Mouse (Mus musculus) layer of hippocampus, adult 9-10 months (tissue): ENCODE measurements around the gene Srarp.

Experiments used
- DNase-seq: peaks from one replicate; pipeline ENCODE4 v3.0.0; 2022; ENCODE audit warnings: low spot score

The Srarp gene

DNA sequence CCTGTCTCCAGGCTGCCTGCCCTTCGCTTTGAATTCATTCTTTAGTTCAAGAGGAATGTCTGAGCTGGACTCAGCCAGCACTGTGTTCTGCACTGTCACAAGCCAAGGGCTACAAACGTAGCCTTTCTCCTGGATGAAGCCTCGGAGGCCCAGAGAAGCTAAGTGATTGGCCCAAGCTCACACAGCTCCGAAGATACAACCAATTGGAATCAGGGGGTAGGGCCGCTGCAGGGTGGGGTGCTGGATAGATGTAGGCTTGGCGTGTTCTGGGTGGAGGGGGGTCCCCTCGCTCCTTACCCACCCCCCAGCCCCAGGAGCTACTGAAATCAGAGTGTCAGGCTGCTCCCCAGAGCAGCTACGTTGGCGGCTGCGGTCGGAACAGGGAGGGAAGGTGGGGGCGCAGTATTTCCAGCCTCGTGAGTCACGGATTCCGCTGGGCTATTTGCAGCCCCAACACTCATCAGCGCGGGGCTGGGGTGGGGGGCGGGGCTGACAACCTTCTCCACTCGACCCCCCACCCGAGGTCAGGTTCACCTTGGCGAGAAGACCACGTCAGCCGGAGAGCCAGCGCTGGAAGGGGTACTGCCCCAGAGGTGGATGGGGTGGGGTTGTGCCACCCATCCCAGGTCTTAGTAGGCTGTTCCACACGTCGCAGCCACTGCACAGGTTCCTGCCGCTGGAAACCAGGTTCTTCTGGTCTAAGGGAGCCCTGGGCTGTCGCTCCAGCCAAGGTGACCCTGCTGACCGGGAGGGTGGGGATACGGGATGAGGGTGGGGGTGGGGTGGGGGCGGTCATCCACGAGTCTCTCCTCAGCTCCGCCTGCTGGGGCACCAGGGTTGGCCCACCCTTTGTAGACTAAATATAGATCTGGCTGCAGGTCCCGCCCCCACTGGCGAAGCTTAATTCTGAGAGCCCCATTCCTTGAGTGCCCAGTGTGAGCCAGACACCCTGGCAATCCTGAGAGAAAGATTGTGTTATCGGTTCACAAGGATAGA lies 10.1 kb downstream of the Srarp start:
- peak; percentile 42 for DNase-seq

DNA sequence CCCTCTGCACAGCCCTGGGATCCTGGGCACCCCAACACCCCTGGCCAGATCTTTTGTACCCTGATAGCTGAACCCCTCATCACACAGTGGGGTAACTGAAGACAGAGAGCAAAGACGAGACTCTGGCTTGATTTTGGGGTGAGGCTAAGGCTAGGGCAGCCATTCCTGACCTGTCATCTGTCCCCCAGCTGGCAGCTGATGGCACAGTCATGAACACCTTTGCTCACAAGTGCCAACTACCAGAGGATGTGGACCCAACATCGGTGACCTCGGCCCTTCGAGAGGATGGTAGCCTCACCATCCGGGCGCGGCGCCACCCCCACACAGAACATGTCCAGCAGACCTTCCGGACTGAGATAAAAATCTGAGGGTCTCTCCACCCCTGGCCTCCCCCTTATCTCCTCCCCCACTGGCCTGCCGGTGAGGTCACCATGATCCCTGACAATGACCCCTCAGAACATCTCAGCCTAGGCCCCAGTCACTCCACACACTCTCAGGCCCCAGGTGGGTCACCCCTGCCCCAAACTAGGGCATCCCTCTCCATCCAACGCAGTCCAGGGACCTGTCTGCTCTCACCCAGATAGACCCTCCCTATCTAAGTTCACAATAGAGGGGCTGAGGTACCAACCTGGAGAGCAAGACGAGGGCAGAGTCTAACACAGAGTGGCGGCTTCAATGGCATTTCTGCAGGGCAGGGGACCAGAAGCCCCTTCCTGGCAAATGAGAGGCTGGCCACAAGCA lies 12.0 kb downstream of the Srarp start:
- DNase-seq = no peak

- no peak for DNase-seq
Measured at GRCm38 (mm10) chr4:141423288-141423687, 12.6 kb downstream of the Srarp start.

DNA sequence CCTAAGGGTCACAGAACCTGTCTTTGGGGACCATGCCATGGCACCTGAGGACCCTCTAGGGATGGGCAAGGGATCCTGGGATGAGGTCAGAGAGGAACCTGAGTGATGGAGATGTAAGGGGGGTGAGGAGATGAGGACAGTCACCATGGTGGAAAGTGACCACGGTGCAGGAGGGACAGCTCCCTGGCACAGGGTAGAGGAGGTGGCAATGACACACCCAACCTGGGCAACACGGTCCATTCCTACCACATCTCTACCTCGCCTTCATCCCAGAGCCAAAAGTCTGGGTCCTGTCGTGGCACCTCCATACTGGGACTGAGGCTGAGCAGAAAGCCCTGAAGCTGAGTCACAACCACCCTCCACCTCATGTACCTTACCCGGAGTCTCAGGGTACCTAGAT lies 13.1 kb downstream of the Srarp start:
- no peak for DNase-seq

DNA sequence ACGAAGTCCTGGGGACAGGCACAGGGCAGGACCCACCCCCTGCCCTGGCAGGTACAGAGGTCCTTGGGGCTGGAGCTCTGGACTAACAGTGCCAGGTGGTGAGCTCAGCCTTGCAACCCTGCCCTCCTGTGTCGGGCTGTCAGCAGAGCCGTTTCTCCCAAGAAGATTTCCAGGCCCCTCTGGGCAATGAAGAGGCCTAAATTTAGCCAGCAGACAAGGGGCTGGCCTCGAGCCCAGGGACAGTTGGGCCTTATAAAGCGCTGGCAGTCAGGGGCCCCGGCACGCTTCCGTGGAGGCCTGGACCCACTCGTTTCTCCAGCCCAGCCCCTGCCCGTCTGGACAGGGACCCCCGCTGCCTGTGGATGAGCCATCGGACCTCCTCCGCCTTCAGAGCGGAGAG lies 14.5 kb downstream of the Srarp start:
- no peak for DNase-seq

DNA sequence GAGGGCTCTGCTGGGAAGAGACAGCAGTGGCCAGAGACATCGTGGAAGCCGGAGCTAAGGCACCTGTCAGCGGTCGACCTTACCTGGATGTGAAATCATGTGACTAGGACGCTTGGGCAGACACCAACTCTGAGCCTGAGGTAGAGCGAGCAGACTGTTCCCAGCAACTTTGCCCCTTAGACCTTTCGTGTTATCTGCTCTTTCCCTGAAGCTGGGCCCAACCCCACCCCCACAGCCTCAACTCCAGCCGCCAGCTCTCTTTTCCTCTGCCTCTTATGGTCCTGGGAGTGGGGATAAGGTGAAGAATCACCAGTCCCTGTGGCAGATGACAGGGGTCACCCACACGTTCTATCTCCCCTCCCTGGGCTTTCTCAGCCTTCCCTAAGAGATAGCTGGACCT lies 15.0 kb downstream of the Srarp start:
- DNase-seq = no peak

DNA sequence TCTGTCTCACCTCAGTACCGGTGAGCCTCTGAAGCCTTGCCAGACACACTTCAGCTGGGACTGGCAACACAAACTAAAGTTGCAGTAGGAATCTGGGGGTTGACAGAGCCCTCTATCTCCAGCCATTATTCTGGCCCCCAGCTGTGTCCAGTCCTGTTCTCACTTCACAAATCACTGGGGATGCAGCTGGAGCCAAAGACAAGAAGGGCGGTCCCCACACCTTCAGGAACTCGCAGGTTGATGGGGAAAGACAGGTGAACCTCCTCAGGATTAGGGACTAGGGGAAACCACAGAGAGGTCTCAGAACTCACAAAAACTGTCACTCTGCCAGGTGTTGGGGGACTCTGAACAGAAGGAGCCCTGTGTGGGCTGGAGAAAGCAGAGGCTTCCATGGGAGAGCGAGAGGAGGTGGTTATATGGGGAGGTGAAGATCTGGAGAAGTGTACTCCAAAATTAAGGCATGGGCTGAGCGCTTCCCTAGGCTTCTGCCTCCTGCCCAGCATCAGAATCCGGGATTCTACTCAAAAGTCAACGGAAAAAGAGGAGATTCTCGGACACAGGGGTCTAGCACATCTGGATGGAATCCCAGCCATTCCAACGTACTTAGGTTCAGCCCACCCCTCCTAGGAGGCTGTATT lies 15.6 kb downstream of the Srarp start, which contains the start of gene Hspb7:
TSS of gene Hspb7 (plus strand) at position 588 of the 638 bp plus-strand sequence.
- DNase-seq = no peak

DNA sequence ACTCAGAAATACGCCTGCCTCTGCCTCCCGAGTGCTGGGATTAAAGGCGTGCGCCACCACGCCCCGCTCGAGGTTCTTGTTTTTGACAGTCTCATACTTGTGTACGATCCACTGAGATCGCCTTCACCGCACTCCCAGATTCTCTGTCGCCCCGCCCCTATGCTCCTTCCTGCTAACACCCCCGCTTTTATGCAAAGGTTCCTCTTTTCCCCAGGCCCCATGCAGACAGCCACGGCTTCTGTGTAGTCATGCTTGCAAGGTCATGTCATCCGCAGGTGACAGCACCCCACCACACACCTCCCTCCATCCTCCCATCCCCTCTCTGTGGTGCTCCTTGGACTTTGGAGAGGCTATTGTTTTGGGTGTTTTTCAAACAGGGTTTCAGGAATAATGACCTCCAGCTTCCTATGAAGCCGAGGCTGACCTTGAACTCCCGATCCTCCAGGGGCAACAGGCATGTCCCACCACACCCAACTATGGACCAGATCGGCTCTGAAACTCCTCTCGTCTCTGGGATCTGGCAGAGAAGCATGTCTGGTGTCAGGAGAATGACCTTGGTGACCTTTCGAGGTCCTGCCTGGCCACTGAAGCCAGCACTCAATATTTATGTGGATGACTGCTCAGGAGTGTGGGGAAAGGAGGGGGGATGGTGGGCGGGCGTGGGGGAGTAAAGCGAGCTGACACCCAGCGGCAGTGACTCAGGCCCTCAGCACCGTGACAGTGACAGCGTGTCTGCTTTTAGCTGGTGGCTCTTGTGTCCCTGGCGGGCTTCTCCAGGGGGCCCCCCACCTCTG lies 16.3 kb downstream of the Srarp start:
- no peak for DNase-seq

DNA sequence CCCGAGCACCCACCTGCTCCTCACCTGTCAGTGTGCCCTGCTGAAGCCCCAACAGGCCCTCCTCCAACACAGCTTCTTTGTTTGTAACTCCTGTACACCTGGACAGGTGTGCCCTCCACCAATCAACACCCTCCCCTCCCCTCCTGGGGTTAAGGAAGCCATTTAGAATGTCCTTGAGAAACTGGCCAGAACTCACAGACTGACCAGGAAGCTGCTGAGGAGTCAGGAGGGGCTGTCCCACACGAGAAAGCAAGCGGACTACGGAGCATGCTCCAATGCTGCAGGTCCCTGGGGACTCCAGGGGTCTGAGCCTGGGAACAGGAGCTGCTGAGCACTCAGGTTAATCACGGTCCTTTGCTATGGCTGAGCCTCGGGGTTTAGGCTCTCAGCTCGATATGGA lies 20.0 kb downstream of the Srarp start, which contains the start of gene Clcnkb:
TSS of gene Clcnkb (minus strand) at position 91 of the 400 bp plus-strand sequence.
- no peak for DNase-seq

GRCm38 (mm10) chr4:141411430-141411992 lies 24.4 kb downstream of the Srarp start:
- no peak for DNase-seq

DNA sequence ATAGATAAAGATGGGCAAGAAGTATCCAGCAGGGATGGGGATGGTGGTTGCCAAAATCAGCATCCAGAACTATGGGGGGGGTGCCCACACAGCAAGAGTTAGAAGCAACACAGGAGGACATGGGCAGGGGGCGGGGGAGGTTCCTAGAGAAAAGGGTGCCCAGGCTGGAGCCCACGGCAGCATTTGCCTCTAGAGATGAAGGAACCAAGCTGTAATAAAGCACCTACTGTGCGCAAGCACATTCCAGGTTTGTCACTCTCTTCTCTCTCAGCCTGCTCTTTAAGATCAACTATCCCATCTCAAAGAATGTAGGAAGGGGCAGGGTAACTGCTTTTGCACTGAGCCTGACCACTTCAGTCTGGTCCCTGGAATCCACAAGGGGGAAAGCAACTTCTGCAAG lies 27.3 kb downstream of the Srarp start:
- no peak for DNase-seq

DNA sequence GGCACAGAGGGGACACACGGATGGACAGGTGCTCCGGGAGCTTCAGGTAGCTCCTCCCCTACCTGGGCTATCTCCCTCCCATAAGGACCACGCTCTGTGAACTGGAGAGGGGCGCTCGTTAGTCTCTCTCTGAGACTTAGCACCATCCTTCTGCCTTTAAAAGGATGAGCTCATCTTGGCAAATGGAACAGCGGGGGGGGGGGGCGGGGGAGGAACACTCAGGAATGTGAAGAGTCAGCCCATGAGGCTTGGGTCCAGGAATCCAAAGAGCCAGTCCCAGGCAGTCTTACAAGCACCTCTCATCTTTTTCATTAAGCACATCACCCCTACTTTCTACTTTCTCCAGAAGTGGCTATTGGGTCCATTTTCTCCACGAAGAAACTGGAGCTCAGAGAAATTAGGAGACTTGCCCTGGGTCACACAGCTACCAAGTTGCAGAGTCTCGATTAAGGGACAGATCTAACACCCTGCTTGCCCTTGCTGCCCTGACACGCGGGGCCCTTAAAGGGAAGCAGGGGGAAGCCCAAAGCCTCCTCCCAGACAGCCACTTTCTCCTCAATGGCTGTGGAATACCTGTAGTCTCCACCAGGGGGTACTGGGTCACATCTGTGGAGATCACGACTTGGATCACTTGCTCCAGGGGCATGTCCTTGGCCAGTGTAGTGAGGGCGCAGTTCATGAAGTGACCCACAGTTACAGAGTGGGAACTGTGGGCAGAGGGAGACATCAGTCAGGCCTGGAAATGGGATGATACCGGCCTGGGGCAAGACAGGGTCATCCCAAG lies 29.2 kb downstream of the Srarp start:
- DNase-seq = no peak

- DNase-seq = no peak
Measured at GRCm38 (mm10) chr4:141405314-141405622, 30.6 kb downstream of the Srarp start.

DNA sequence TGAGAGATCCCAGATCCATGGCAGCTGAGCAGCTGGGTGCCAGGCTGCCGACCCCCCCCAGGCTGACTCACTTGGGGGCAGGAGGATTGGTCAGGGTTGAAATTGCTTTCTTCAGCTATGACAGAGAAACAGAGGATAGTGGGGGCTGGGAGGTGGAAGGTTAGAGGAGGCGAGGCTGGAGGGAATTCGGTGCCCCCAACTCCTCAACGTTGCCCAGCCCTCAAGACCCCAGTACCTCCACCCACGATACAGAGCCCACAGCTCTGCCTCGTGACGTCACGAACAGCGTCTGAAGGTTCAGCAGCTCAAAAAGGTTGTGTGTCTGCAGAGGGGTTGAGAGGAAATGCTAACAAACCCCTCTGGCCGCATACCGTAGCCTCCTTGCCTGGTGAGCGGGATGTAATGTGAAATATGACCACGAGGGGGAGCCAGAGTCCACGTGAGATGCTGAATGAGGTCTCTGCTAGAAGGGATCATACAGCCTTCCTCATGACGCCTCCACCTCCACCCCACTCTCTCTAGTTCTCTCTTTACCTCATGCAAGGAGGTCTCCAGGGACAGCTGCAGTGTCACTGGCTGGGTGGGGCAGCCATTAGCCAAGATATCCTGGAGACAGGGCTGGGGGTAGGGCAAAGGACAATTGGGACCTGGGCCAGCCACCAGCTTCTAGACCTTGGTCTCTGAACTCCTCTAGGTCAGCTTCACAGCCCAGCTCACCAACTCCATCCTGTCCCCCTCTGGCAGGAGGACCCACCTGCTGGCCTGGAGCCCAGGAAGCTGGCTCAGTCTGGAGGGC lies 31.2 kb downstream of the Srarp start:
- DNase-seq = peak; percentile 90

DNA sequence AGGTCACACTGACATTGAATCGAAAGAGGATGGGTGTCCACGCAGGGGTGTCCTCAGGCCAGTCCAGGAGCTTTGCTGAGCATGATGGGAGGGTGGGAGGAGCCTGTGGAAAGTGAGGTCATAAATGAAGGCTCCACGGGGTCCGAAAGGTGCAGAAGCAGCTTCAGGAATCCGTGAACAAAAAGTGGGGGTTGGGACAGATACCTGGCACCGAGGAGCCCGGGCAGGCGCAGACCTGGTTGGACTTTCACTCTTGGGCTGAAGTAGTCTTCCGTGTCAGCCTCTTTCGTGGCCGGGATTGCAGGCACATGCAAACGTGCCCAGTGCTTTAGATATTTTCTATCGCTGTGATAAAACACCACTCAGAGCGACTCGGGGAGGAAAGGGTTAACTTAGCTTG lies 35.7 kb downstream of the Srarp start:
- DNase-seq = no peak

GRCm38 (mm10) chr4:141398545-141398944 lies 37.4 kb downstream of the Srarp start, which contains the start of gene Clcnka:
Gene Clcnka, minus strand, starts transcription at chr4:141398724.
- DNase-seq = no peak

DNA sequence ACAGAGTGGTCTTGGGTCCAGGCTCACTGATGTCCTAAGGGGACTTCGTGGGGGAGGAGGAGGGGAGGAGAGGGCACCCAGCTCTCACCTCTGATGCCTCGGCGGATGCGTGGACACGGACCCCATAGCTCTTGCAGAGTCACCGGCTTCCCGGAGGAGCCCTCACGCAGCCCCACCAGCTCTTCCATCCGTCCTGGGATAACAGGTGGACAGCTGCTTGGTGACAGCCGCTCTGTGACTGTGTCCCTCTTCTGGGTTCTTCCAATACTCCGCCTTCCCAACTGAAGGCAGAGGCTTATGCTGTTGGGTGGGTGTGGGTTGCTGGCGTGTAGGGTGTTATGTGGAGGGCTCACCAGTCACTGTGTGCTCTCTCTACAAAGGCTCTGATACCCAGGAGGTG lies 38.0 kb downstream of the Srarp start:
- DNase-seq = no peak

GRCm38 (mm10) chr4:141394751-141395150 lies 41.2 kb downstream of the Srarp start:
- no peak for DNase-seq

DNA sequence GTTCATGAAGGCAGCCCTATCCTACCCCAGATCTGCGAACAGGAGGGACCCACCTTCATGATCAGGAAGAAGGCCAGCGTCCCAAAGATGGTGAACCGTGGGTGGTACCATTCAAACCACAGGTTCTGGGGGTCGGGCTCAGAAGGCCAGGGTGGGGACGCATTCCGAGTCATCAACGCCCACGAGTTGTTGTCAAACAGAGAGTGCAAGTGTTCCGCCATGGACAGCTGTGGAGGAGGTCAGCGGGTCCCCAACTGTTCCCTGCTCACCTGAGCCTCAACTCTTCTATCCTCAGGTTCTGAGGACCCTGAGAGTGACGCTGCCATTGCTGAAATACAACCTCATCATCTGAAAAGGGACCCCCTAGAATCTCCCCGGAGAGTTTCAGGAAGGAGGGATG lies 44.6 kb downstream of the Srarp start:
- no peak for DNase-seq
